Mouse (Mus musculus): ENCODE measurements around the gene Tlr13. TPM values are rescaled to one million over a fixed set of nuclear protein-coding genes. Genes with fewer than 3 reads are reported as not detected.

Gene Tlr13
- polyA plus RNA-seq, 1 experiment from 2014 or later, result 1.2 TPM

- ATAC-seq (replicated peaks; ENCODE audit: low FRiP score, low TSS enrichment, low read depth) (no peak), DNase-seq (ENCODE audit: low spot score) (no peak)
- Histone ChIP-seq H3K36me3 (ENCODE audit: control insufficient read depth, insufficient read depth, low read length) (no peaks in the 10 kb centered on the region), H3K4me3 (ENCODE audit: low read depth, low read length) (no peak overlapping the region), H3K4me1 (replicated peaks; ENCODE audit: control insufficient read depth, insufficient read depth, low read length) (no peaks in the 10 kb centered on the region), H3K9ac (ENCODE audit: low read length) (no peak overlapping the region), H3K27me3 (replicated peaks; ENCODE audit: control insufficient read depth, insufficient read depth, low read length) (no peaks in the 10 kb centered on the region), H3K27ac (ENCODE audit: low read depth) (no peak overlapping the region), H3K4me2 (ENCODE audit: low read length) (no peak overlapping the region), H3K9me3 (ENCODE audit: control insufficient read depth, low read length) (no peaks in the 10 kb centered on the region)
- 58% methylated on average over 12 of the region's 12 CpGs for WGBS
Measured at GRCm38 (mm10) chrX:106135916-106136575, 7.0 kb upstream of the Tlr13 start.

- H3K9me3 ChIP-seq (ENCODE audit: control insufficient read depth, low read length), result no peaks in the 10 kb centered on the region
- H3K4me2 ChIP-seq (ENCODE audit: low read length), result no peak overlapping the region
- no peak overlapping the region for H3K4me3 ChIP-seq (ENCODE audit: low read depth, low read length)
- DNase-seq (ENCODE audit: low spot score) (no peak), ATAC-seq (replicated peaks; ENCODE audit: low FRiP score, low TSS enrichment, low read depth) (no peak)
- no peaks in the 10 kb centered on the region for H3K36me3 ChIP-seq (ENCODE audit: control insufficient read depth, insufficient read depth, low read length)
- WGBS, result 78% methylated on average over 13 of the region's 13 CpGs
- no peaks in the 10 kb centered on the region for H3K4me1 ChIP-seq (replicated peaks; ENCODE audit: control insufficient read depth, insufficient read depth, low read length)
- no peaks in the 10 kb centered on the region for H3K27me3 ChIP-seq (replicated peaks; ENCODE audit: control insufficient read depth, insufficient read depth, low read length)
- no peak overlapping the region for H3K27ac ChIP-seq (ENCODE audit: low read depth)
- no peak overlapping the region for H3K9ac ChIP-seq (ENCODE audit: low read length)
Measured at GRCm38 (mm10) chrX:106139309-106140070, 3.5 kb upstream of the Tlr13 start.

GRCm38 (mm10) chrX:106148185-106148584, 5.2 kb downstream of the Tlr13 start:
- DNase-seq (ENCODE audit: low spot score) (no peak), ATAC-seq (replicated peaks; ENCODE audit: low FRiP score, low TSS enrichment, low read depth) (no peak)
- Histone ChIP-seq H3K27me3 (replicated peaks; ENCODE audit: control insufficient read depth, insufficient read depth, low read length) (no peaks in the 10 kb centered on the region), H3K4me2 (ENCODE audit: low read length) (no peak overlapping the region), H3K36me3 (ENCODE audit: control insufficient read depth, insufficient read depth, low read length) (no peaks in the 10 kb centered on the region), H3K9ac (ENCODE audit: low read length) (no peak overlapping the region), H3K4me3 (ENCODE audit: low read depth, low read length) (no peak overlapping the region), H3K4me1 (replicated peaks; ENCODE audit: control insufficient read depth, insufficient read depth, low read length) (no peaks in the 10 kb centered on the region), H3K9me3 (ENCODE audit: control insufficient read depth, low read length) (no peaks in the 10 kb centered on the region), H3K27ac (ENCODE audit: low read depth) (no peak overlapping the region)
- 73% methylated on average over 1 of the region's 1 CpGs for WGBS

GRCm38 (mm10) chrX:106149460-106149859, 6.5 kb downstream of the Tlr13 start:
- Histone ChIP-seq H3K9me3 (ENCODE audit: control insufficient read depth, low read length) (no peaks in the 10 kb centered on the region), H3K4me2 (ENCODE audit: low read length) (no peak overlapping the region), H3K27me3 (replicated peaks; ENCODE audit: control insufficient read depth, insufficient read depth, low read length) (no peaks in the 10 kb centered on the region), H3K4me1 (replicated peaks; ENCODE audit: control insufficient read depth, insufficient read depth, low read length) (no peaks in the 10 kb centered on the region), H3K36me3 (ENCODE audit: control insufficient read depth, insufficient read depth, low read length) (no peaks in the 10 kb centered on the region), H3K9ac (ENCODE audit: low read length) (no peak overlapping the region), H3K27ac (ENCODE audit: low read depth) (no peak overlapping the region), H3K4me3 (ENCODE audit: low read depth, low read length) (no peak overlapping the region)
- no peak for ATAC-seq (replicated peaks; ENCODE audit: low FRiP score, low TSS enrichment, low read depth)
- 85% methylated on average over 3 of the region's 3 CpGs for WGBS
- no peak for DNase-seq (ENCODE audit: low spot score)

GRCm38 (mm10) chrX:106154180-106154586, 11.2 kb downstream of the Tlr13 start:
- no peaks in the 10 kb centered on the region for H3K36me3 ChIP-seq (ENCODE audit: control insufficient read depth, insufficient read depth, low read length)
- no peak overlapping the region for H3K27ac ChIP-seq (ENCODE audit: low read depth)
- H3K4me3 ChIP-seq (ENCODE audit: low read depth, low read length), result no peak overlapping the region
- H3K4me1 ChIP-seq (replicated peaks; ENCODE audit: control insufficient read depth, insufficient read depth, low read length), result no peaks in the 10 kb centered on the region
- no peaks in the 10 kb centered on the region for H3K9me3 ChIP-seq (ENCODE audit: control insufficient read depth, low read length)
- H3K4me2 ChIP-seq (ENCODE audit: low read length), result no peak overlapping the region
- no peak overlapping the region for H3K9ac ChIP-seq (ENCODE audit: low read length)
- DNase-seq (ENCODE audit: low spot score), result no peak
- ATAC-seq (replicated peaks; ENCODE audit: low FRiP score, low TSS enrichment, low read depth), result no peak
- H3K27me3 ChIP-seq (replicated peaks; ENCODE audit: control insufficient read depth, insufficient read depth, low read length), result no peaks in the 10 kb centered on the region

GRCm38 (mm10) chrX:106155892-106156291, 12.9 kb downstream of the Tlr13 start:
- Histone ChIP-seq H3K27ac (ENCODE audit: low read depth) (no peak overlapping the region), H3K9me3 (ENCODE audit: control insufficient read depth, low read length) (no peaks in the 10 kb centered on the region), H3K4me3 (ENCODE audit: low read depth, low read length) (no peak overlapping the region), H3K27me3 (replicated peaks; ENCODE audit: control insufficient read depth, insufficient read depth, low read length) (no peaks in the 10 kb centered on the region), H3K4me1 (replicated peaks; ENCODE audit: control insufficient read depth, insufficient read depth, low read length) (no peaks in the 10 kb centered on the region), H3K36me3 (ENCODE audit: control insufficient read depth, insufficient read depth, low read length) (no peaks in the 10 kb centered on the region), H3K9ac (ENCODE audit: low read length) (no peak overlapping the region), H3K4me2 (ENCODE audit: low read length) (no peak overlapping the region)
- no peak for ATAC-seq (replicated peaks; ENCODE audit: low FRiP score, low TSS enrichment, low read depth)
- 79% methylated on average over 4 of the region's 4 CpGs for WGBS
- no peak for DNase-seq (ENCODE audit: low spot score)

GRCm38 (mm10) chrX:106163995-106164394, 21.0 kb downstream of the Tlr13 start:
- ATAC-seq (replicated peaks; ENCODE audit: low FRiP score, low TSS enrichment, low read depth) (no peak), DNase-seq (ENCODE audit: low spot score) (no peak)
- WGBS, result 53% methylated on average over 5 of the region's 5 CpGs

GRCm38 (mm10) chrX:106164555-106164954, 21.6 kb downstream of the Tlr13 start:
- no peak for ATAC-seq (replicated peaks; ENCODE audit: low FRiP score, low TSS enrichment, low read depth)
- no peak overlapping the region for H3K27ac ChIP-seq (ENCODE audit: low read depth)
- no peak overlapping the region for H3K9ac ChIP-seq (ENCODE audit: low read length)
- 56% methylated on average over 5 of the region's 5 CpGs for whole genome bisulfite sequencing
- no peak for DNase-seq (ENCODE audit: low spot score)
- H3K36me3 ChIP-seq (ENCODE audit: control insufficient read depth, insufficient read depth, low read length), result no peaks in the 10 kb centered on the region
- H3K9me3 ChIP-seq (ENCODE audit: control insufficient read depth, low read length), result no peaks in the 10 kb centered on the region
- H3K4me3 ChIP-seq (ENCODE audit: low read depth, low read length), result no peak overlapping the region
- H3K27me3 ChIP-seq (replicated peaks; ENCODE audit: control insufficient read depth, insufficient read depth, low read length), result no peaks in the 10 kb centered on the region
- no peaks in the 10 kb centered on the region for H3K4me1 ChIP-seq (replicated peaks; ENCODE audit: control insufficient read depth, insufficient read depth, low read length)
- H3K4me2 ChIP-seq (ENCODE audit: low read length), result no peak overlapping the region

More at GRCm38 (mm10) chrX:106163995-106164394, 21.0 kb downstream of the Tlr13 start:
- Histone ChIP-seq H3K4me3 (ENCODE audit: low read depth, low read length) (no peak overlapping the region), H3K36me3 (ENCODE audit: control insufficient read depth, insufficient read depth, low read length) (no peaks in the 10 kb centered on the region), H3K27me3 (replicated peaks; ENCODE audit: control insufficient read depth, insufficient read depth, low read length) (no peaks in the 10 kb centered on the region), H3K4me1 (replicated peaks; ENCODE audit: control insufficient read depth, insufficient read depth, low read length) (no peaks in the 10 kb centered on the region), H3K4me2 (ENCODE audit: low read length) (no peak overlapping the region), H3K9me3 (ENCODE audit: control insufficient read depth, low read length) (no peaks in the 10 kb centered on the region), H3K9ac (ENCODE audit: low read length) (no peak overlapping the region), H3K27ac (ENCODE audit: low read depth) (no peak overlapping the region)

- Histone ChIP-seq H3K27me3 (replicated peaks; ENCODE audit: control insufficient read depth, insufficient read depth, low read length) (no peaks in the 10 kb centered on the region), H3K4me2 (ENCODE audit: low read length) (no peak overlapping the region), H3K27ac (ENCODE audit: low read depth) (no peak overlapping the region), H3K4me3 (ENCODE audit: low read depth, low read length) (no peak overlapping the region), H3K9me3 (ENCODE audit: control insufficient read depth, low read length) (no peaks in the 10 kb centered on the region), H3K9ac (ENCODE audit: low read length) (no peak overlapping the region), H3K36me3 (ENCODE audit: control insufficient read depth, insufficient read depth, low read length) (no peaks in the 10 kb centered on the region), H3K4me1 (replicated peaks; ENCODE audit: control insufficient read depth, insufficient read depth, low read length) (no peaks in the 10 kb centered on the region)
- 67% methylated on average over 1 of the region's 1 CpGs for WGBS
- DNase-seq (ENCODE audit: low spot score) (no peak), ATAC-seq (replicated peaks; ENCODE audit: low FRiP score, low TSS enrichment, low read depth) (no peak)
Measured at GRCm38 (mm10) chrX:106165089-106165488, 22.1 kb downstream of the Tlr13 start.
